Mouse (Mus musculus): ENCODE results near the gene Smarca2.

The Smarca2 gene

DNA sequence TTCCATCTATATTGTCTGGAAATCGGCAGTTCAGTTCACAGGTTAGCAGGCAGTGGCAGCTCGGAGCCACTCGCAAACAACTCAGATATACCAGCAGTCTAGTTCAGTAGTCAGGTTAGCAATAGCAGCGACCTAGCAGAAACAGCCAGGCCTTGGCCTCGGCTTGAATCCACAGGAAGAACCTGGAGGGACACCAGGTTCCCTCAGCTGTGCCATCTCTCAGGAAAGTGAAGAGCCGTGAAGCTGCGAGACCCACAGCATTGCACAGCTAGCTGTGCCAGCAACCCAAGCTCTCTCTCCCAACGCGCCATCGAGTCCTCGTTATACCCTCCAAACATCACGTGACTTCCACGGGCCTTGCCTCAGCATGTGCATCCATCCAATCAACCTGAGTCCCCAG, 162.6 kb downstream of the Smarca2 start:
- TF ChIP-seq GATA4 (IDR thresholded peaks at IDR 0.05; ENCODE audit: insufficient replicate concordance, low read length): no peak

GRCm38 (mm10) chr19:26767941-26768340, 163.1 kb downstream of the Smarca2 start:
- TF ChIP-seq GATA4 (IDR thresholded peaks at IDR 0.05; ENCODE audit: insufficient replicate concordance, low read length): no peak

GRCm38 (mm10) chr19:26768846-26769245, 164.0 kb downstream of the Smarca2 start:
- TF ChIP-seq GATA4 (IDR thresholded peaks at IDR 0.05; ENCODE audit: insufficient replicate concordance, low read length): no peak

GRCm38 (mm10) chr19:26769609-26770500, 165.0 kb downstream of the Smarca2 start:
- no peak for TF ChIP-seq GATA4 (IDR thresholded peaks at IDR 0.05; ENCODE audit: insufficient replicate concordance, low read length)

DNA sequence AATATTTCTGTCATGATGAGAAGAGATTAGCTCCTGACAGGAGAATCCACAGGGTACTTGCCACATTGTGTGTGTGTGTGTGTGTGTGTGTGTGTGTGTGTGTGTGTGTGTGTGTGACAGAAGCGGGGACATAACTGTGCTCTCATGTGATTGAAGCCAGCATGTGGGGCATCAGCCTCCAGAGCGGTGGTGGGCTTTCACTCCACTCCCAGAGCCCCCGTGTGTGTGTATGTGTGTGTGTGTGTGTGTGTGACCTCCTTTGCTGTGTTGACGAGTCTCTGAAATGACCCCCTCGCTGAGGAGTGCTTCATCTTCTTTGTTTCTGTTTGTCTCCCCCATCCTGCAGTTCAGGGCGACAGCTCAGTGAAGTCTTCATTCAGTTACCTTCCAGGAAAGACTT, 165.7 kb downstream of the Smarca2 start:
- no peak for TF ChIP-seq GATA4 (IDR thresholded peaks at IDR 0.05; ENCODE audit: insufficient replicate concordance, low read length)

DNA sequence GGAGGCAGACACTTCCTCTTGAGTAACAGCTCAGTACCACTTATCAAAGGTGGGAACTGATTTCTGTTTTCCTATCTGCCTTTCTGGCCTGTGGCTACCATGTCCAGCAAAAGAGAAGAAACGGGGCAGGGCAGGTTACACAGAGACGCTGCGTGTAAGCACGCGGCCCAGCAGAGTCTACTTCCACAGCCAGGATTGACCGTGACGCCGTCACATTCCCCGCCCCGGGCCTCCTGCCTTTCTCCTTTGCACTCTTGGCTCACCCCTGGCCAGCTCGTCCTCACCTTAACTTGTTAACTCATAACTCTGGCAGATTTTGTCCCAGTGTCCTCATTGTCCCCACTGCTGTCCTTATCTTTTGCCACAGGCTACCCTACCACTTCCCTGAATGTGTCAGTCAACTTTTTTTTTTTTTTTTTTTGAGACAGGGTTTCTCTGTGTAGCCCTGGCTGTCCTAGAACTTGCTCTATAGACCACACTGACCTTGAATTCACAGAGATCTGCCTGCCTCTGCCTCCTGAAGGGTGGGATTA, 167.3 kb downstream of the Smarca2 start:
- TF ChIP-seq GATA4 (IDR thresholded peaks at IDR 0.05; ENCODE audit: insufficient replicate concordance, low read length): no peak

- no peak for TF ChIP-seq GATA4 (IDR thresholded peaks at IDR 0.05; ENCODE audit: insufficient replicate concordance, low read length)
Observed at GRCm38 (mm10) chr19:26776066-26777025, 171.5 kb downstream of the Smarca2 start.

- no peak for TF ChIP-seq GATA4 (IDR thresholded peaks at IDR 0.05; ENCODE audit: insufficient replicate concordance, low read length)
Observed at GRCm38 (mm10) chr19:26778199-26778598, 173.3 kb downstream of the Smarca2 start.

DNA sequence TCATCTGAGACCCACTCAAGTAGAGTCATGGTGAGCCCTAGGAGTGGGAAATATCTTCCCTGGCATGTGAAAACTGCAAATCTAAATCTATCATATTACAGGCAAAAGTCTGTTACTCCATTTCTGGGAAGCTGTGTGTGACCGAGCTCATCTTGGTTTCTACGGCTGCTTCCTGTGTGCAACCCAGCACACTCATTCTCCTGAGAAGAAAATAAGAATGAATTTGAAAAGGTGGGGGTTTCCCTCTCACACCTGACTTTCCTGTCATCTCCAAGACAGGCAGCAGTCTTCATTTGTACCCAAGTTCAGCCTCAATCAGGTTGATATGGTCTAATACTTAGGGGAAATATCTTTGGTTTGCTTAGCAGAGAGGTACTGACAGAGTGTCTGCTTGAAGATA, 176.4 kb downstream of the Smarca2 start:
- TF ChIP-seq GATA4 (IDR thresholded peaks at IDR 0.05; ENCODE audit: insufficient replicate concordance, low read length): no peak

DNA sequence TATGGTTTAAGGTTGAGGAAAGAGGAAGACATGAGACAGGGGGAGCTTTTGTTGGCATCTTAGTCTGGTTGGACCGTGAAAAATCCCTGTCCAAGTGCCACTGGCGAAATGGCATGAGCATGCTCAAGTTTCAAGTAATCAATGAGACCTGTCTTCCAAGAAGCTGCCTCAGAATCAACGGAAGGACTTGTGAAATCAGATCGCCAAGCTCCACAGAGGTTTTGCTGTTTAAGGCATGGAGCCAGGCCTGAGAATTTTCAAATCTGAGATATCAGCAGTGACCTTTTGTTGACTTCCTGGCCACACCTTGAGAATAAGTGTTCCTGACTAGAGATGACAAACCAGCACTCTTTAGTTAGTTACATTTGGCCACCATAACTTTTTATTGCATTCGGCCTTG, 183.6 kb downstream of the Smarca2 start:
- no peak for TF ChIP-seq GATA4 (IDR thresholded peaks at IDR 0.05; ENCODE audit: insufficient replicate concordance, low read length)

- no peak for TF ChIP-seq GATA4 (IDR thresholded peaks at IDR 0.05; ENCODE audit: insufficient replicate concordance, low read length)
Observed at GRCm38 (mm10) chr19:26790386-26791346, 185.8 kb downstream of the Smarca2 start.

GRCm38 (mm10) chr19:26794315-26794714, 189.5 kb downstream of the Smarca2 start:
- no peak for TF ChIP-seq GATA4 (IDR thresholded peaks at IDR 0.05; ENCODE audit: insufficient replicate concordance, low read length)

- no peak for TF ChIP-seq GATA4 (IDR thresholded peaks at IDR 0.05; ENCODE audit: insufficient replicate concordance, low read length)
Observed at GRCm38 (mm10) chr19:26796006-26796405, 191.2 kb downstream of the Smarca2 start.

GRCm38 (mm10) chr19:26804401-26804800, 199.6 kb downstream of the Smarca2 start:
- no peak for TF ChIP-seq GATA4 (IDR thresholded peaks at IDR 0.05; ENCODE audit: insufficient replicate concordance, low read length)

Data from liver, adult (tissue).